Mouse (Mus musculus) stomach, postnatal 0 days (tissue): ENCODE data around the gene Anapc2.
A peak's percentile ranks its signal among the peaks of the same experiment; 100 is the strongest.

Experiments used
- CTCF ChIP-seq: IDR thresholded peaks from 2 replicates; pipeline ENCODE4 v1.5.1; 2016; ENCODE audit warnings: antibody characterized with exemption, low read depth, mild to moderate bottlenecking, moderate library complexity
- EP300 ChIP-seq: optimal IDR thresholded peaks from 2 replicates; pipeline ENCODE3; 2016; ENCODE audit warnings: antibody characterized with exemption

DNA sequence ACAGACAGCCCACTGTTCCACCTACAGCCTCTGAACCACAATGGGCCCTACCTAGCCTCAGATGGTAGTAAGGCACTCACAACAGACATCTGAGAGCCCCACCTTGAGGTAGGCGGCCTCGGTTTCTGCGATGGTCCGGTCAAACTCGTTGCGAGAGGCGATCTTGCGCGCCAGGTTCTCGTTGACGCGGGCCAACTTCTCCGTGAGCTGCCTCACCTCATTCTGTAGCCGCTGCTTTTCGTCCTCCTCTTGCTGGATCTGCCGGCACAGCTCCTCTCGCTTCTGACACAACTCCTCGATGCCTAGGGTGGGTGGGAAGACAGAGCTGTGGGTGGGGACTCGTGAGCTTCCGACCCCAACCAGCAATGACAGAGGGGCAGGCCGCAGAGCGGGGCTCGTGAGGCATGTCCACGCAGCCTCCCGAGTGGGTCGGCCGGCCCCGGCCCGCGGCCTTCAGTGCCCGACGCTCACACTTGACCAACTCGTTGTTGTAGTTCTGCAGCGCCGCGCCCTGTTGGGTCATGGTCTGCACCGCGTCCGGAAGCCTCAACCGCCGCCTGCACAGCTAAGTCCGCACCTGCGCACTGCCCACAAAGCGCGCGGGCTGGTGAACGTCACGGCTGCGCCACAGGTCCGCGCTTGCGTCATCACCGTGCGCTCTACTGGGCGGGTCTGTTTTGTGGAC, at the start of gene Anapc2, which contains the start of gene Ssna1:
- peak; percentile 68 for TF ChIP-seq CTCF
- no peak for TF ChIP-seq EP300
